Mouse (Mus musculus) ES-Bruce4 (cell line): ENCODE data around the gene Tcirg1.

Source experiments
- CTCF ChIP-seq: IDR thresholded peaks from one replicate; pipeline ENCODE4 v1.8.1; 2011; ENCODE audit warnings: low read depth, low read length
- EP300 ChIP-seq: IDR thresholded peaks from 2 replicates; pipeline ENCODE4 v1.6.1; 2011; ENCODE audit warnings: low read depth, low read length; ENCODE audit not compliant: insufficient read depth

DNA sequence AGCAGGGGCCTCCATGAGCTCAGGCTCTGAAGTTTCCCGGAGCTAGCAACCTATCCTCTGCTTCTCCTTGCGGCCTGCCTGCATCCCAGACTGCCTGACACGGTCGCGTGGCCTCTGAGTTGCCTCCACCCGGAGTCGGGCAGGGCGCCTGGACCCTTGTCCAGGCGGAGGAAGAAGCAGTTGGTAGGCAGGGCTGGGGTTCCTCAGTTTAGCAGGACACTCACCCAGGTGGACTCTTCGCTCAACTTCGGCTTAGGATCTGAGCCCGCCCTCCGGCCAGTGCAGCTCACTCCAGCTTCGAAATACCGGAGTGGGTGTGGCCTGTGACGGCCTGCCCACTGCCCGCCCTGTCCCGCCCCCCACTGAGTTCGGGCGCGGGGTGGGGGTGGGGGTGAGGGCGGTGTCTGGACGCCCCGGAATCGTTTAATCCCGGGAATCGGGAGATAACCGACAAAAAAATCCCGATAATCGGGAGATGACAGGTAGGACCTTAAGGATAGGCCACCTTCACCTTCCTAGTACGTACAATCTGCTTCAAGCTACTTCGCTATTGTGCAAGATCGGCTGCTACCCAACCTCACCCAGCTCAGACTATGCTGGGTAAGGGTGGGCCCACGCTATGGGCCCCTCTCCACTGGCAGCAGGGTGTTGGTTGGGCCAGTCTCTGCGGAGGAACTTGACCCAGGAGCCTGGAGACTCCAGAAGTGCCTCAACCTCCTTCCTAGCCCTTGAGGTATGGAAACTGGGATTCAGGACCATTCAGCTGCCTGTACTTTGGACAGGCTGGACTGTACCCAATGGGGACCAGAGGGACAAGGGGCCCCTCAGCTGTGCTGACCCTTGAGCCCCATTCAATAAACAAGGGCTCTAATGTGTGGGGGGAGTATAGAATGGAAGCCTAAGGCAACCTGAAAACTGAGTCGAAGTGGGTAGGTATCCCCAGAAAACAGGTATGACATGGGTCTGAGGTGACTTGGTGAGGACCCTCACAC is at the start of gene Tcirg1:
- TF ChIP-seq CTCF: no peak
- no peak for TF ChIP-seq EP300
